Mouse (Mus musculus) neural tube, embryonic 15.5 days (tissue): ENCODE measurements around the gene Grik4. TPM values are rescaled to one million over a fixed set of nuclear protein-coding genes. Genes with fewer than 3 reads are reported as not detected.

Experiments
- ATAC-seq: fragments of 200-750 bp; cut with Nextera tagmentation; 2 replicates; pipeline ENCODE4 v1.8.0; 2017; ENCODE audit warnings: mild to moderate bottlenecking, moderate TSS enrichment, moderate library complexity; ENCODE audit not compliant: low FRiP score
- H3K27ac ChIP-seq: fragments of 300-500 bp; sonication (generic); replicated peaks from 2 replicates; pipeline ENCODE4 v1.5.1; 2015; ENCODE audit warnings: mild to moderate bottlenecking, inconsistent platforms
- H3K27me3 ChIP-seq: fragments of 300-500 bp; sonication (generic); replicated peaks from 2 replicates; pipeline ENCODE4 v1.6.1; 2015; ENCODE audit warnings: inconsistent platforms
- H3K36me3 ChIP-seq: fragments of 300-500 bp; sonication (generic); 2 replicates; pipeline ENCODE4 v1.6.1; 2015; ENCODE audit warnings: inconsistent platforms
- H3K4me1 ChIP-seq: fragments of 300-500 bp; sonication (generic); 2 replicates; pipeline ENCODE4 v1.6.1; 2015; ENCODE audit warnings: inconsistent platforms
- H3K4me2 ChIP-seq: fragments of 300-500 bp; sonication (generic); 2 replicates; pipeline ENCODE4 v1.6.1; 2015; ENCODE audit warnings: inconsistent platforms, mild to moderate bottlenecking, moderate library complexity
- H3K4me3 ChIP-seq: fragments of 300-500 bp; sonication (generic); replicated peaks from 2 replicates; pipeline ENCODE4 v1.5.1; 2015; ENCODE audit warnings: mild to moderate bottlenecking, inconsistent platforms
- H3K9ac ChIP-seq: fragments of 300-500 bp; sonication (generic); replicated peaks from 2 replicates; pipeline ENCODE4 v1.6.1; 2015; ENCODE audit warnings: mild to moderate bottlenecking, inconsistent platforms
- H3K9me3 ChIP-seq: fragments of 300-500 bp; sonication (generic); replicated peaks from 2 replicates; pipeline ENCODE4 v1.6.1; 2016; ENCODE audit warnings: inconsistent platforms
- WGBS: fragments of 180-500 bp; shearing (Covaris S2); methylation state at CpG from one replicate; pipeline ENCODE4 v1.1.7; 2015; ENCODE audit warnings: mixed read lengths; 5-methylcytosine and 5-hydroxymethylcytosine counted together
- polyA plus RNA-seq: library from polyadenylated mRNA; unstranded; fragments of >200 nt; fragmentation: Nextera tagmentation; extraction: Ambion mirVana; gene quantifications from 2 replicates; pipeline ENCODE4 v1.2.1, GENCODE M21; 2015

The Grik4 gene
- polyA plus RNA-seq, 1 experiment from 2014 or later = 12.3 TPM

- peaks cover 17% of the 10 kb centered on the region for H3K4me1 ChIP-seq
- no peaks in the 10 kb centered on the region for H3K9me3 ChIP-seq
- 57% methylated on average over 6 of the region's 6 CpGs for WGBS
- H3K27ac ChIP-seq = no peak overlapping the region
- H3K4me3 ChIP-seq = no peak overlapping the region
- H3K9ac ChIP-seq = no peak overlapping the region
- no peak overlapping the region for H3K4me2 ChIP-seq
- H3K36me3 ChIP-seq = no peaks in the 10 kb centered on the region
- 0 out of 2 replicates have a peak, but pooled peaks cover 9% of the 10 kb centered on the region for H3K27me3 ChIP-seq
- ATAC-seq = no peak
These were observed 71.4 kb downstream of the Grik4 start for GRCm38 (mm10) chr9:42872885-42873284.

GRCm38 (mm10) chr9:42871681-42872080 lies 72.6 kb downstream of the Grik4 start:
- Histone ChIP-seq H3K36me3 (no peaks in the 10 kb centered on the region), H3K9me3 (no peaks in the 10 kb centered on the region), H3K9ac (no peak overlapping the region), H3K4me2 (no peak overlapping the region), H3K27ac (no peak overlapping the region), H3K4me1 (peaks cover 17% of the 10 kb centered on the region), H3K4me3 (no peak overlapping the region), H3K27me3 (0 out of 2 replicates have a peak, but pooled peaks cover 6% of the 10 kb centered on the region)
- no peak for ATAC-seq
- 90% methylated on average over 4 of the region's 4 CpGs for WGBS

GRCm38 (mm10) chr9:42870257-42870656 lies 74.0 kb downstream of the Grik4 start:
- 39% methylated on average over 9 of the region's 9 CpGs for WGBS
- H3K27me3 ChIP-seq = 0 out of 2 replicates have a peak, but pooled peaks cover 9% of the 10 kb centered on the region
- H3K4me1 ChIP-seq = peaks cover 27% of the 10 kb centered on the region
- H3K27ac ChIP-seq = no peak overlapping the region
- no peaks in the 10 kb centered on the region for H3K36me3 ChIP-seq
- no peak overlapping the region for H3K4me2 ChIP-seq
- ATAC-seq = no peak
- H3K4me3 ChIP-seq = no peak overlapping the region
- no peaks in the 10 kb centered on the region for H3K9me3 ChIP-seq
- no peak overlapping the region for H3K9ac ChIP-seq

- H3K36me3 ChIP-seq = no peaks in the 10 kb centered on the region
- ATAC-seq = no peak
- H3K27ac ChIP-seq = no peak overlapping the region
- H3K9me3 ChIP-seq = no peaks in the 10 kb centered on the region
- WGBS = 33% methylated on average over 10 of the region's 10 CpGs
- no peak overlapping the region for H3K4me3 ChIP-seq
- H3K4me2 ChIP-seq = no peak overlapping the region
- H3K4me1 ChIP-seq = peaks cover 33% of the 10 kb centered on the region
- H3K9ac ChIP-seq = no peak overlapping the region
- H3K27me3 ChIP-seq = 0 out of 2 replicates have a peak, but pooled peaks cover 6% of the 10 kb centered on the region
These were observed 75.8 kb downstream of the Grik4 start for GRCm38 (mm10) chr9:42868508-42868907.

- Histone ChIP-seq H3K36me3 (no peaks in the 10 kb centered on the region), H3K4me1 (peaks cover 37% of the 10 kb centered on the region), H3K27ac (no peak overlapping the region), H3K4me3 (no peak overlapping the region), H3K9ac (no peak overlapping the region), H3K4me2 (no peak overlapping the region), H3K27me3 (0 out of 2 replicates have a peak, but pooled peaks cover 6% of the 10 kb centered on the region), H3K9me3 (no peaks in the 10 kb centered on the region)
- ATAC-seq = no peak
- 94% methylated on average over 4 of the region's 4 CpGs for WGBS
These were observed 77.6 kb downstream of the Grik4 start for GRCm38 (mm10) chr9:42866650-42867049.

- 37% methylated on average over 11 of the region's 11 CpGs for WGBS
- ATAC-seq = no peak
- H3K27me3 ChIP-seq = 0 out of 2 replicates have a peak, but pooled peaks cover 6% of the 10 kb centered on the region
- no peaks in the 10 kb centered on the region for H3K9me3 ChIP-seq
- H3K4me3 ChIP-seq = no peak overlapping the region
- no peak overlapping the region for H3K27ac ChIP-seq
- peaks cover 43% of the 10 kb centered on the region for H3K4me1 ChIP-seq
- no peaks in the 10 kb centered on the region for H3K36me3 ChIP-seq
- H3K4me2 ChIP-seq = no peak overlapping the region
- no peak overlapping the region for H3K9ac ChIP-seq
These were observed 79.1 kb downstream of the Grik4 start for GRCm38 (mm10) chr9:42865036-42865829.

GRCm38 (mm10) chr9:42863360-42863759 lies 80.9 kb downstream of the Grik4 start:
- H3K4me1 ChIP-seq = peaks cover 34% of the 10 kb centered on the region
- H3K9ac ChIP-seq = no peak overlapping the region
- H3K27me3 ChIP-seq = 0 out of 2 replicates have a peak, but pooled peaks cover 6% of the 10 kb centered on the region
- H3K4me2 ChIP-seq = no peak overlapping the region
- H3K4me3 ChIP-seq = no peak overlapping the region
- no peaks in the 10 kb centered on the region for H3K9me3 ChIP-seq
- H3K36me3 ChIP-seq = no peaks in the 10 kb centered on the region
- no peak overlapping the region for H3K27ac ChIP-seq
- WGBS = 45% methylated on average over 5 of the region's 5 CpGs
- ATAC-seq = no peak

GRCm38 (mm10) chr9:42861711-42862110 lies 82.6 kb downstream of the Grik4 start:
- H3K4me2 ChIP-seq = no peak overlapping the region
- no peaks in the 10 kb centered on the region for H3K36me3 ChIP-seq
- 75% methylated on average over 6 of the region's 6 CpGs for WGBS
- H3K4me3 ChIP-seq = no peak overlapping the region
- no peak for ATAC-seq
- no peak overlapping the region for H3K9ac ChIP-seq
- peaks cover 10% of the 10 kb centered on the region; the same call in 1 of the 2 replicates for H3K27me3 ChIP-seq
- no peaks in the 10 kb centered on the region for H3K9me3 ChIP-seq
- peaks cover 32% of the 10 kb centered on the region for H3K4me1 ChIP-seq
- no peak overlapping the region for H3K27ac ChIP-seq

- 56% methylated on average over 11 of the region's 11 CpGs for WGBS
- ATAC-seq = no peak
- H3K27ac ChIP-seq = no peak overlapping the region
These were observed 83.1 kb downstream of the Grik4 start for GRCm38 (mm10) chr9:42861238-42861637.

GRCm38 (mm10) chr9:42859959-42860794 lies 84.1 kb downstream of the Grik4 start:
- ATAC-seq = no peak

More at GRCm38 (mm10) chr9:42861238-42861637, 83.1 kb downstream of the Grik4 start:
- H3K4me3 ChIP-seq = no peak overlapping the region
- peaks cover 8% of the 10 kb centered on the region; the same call in 1 of the 2 replicates for H3K27me3 ChIP-seq
- H3K4me2 ChIP-seq = no peak overlapping the region
- H3K9me3 ChIP-seq = no peaks in the 10 kb centered on the region
- H3K4me1 ChIP-seq = peaks cover 32% of the 10 kb centered on the region
- H3K36me3 ChIP-seq = no peaks in the 10 kb centered on the region
- no peak overlapping the region for H3K9ac ChIP-seq

GRCm38 (mm10) chr9:42858998-42859690 lies 85.1 kb downstream of the Grik4 start:
- no peaks in the 10 kb centered on the region for H3K9me3 ChIP-seq
- no peak overlapping the region for H3K27ac ChIP-seq
- H3K36me3 ChIP-seq = no peaks in the 10 kb centered on the region
- H3K27me3 ChIP-seq = peaks cover 4% of the 10 kb centered on the region; the same call in 1 of the 2 replicates
- H3K4me1 ChIP-seq = peaks cover 19% of the 10 kb centered on the region
- 66% methylated on average over 4 of the region's 4 CpGs for WGBS
- H3K9ac ChIP-seq = no peak overlapping the region
- H3K4me2 ChIP-seq = no peak overlapping the region
- no peak for ATAC-seq
- H3K4me3 ChIP-seq = no peak overlapping the region

More at GRCm38 (mm10) chr9:42859959-42860794, 84.1 kb downstream of the Grik4 start:
- no peak overlapping the region for H3K9ac ChIP-seq
- H3K4me3 ChIP-seq = no peak overlapping the region
- WGBS = 80% methylated on average over 10 of the region's 10 CpGs
- H3K4me2 ChIP-seq = no peak overlapping the region
- peaks cover 22% of the 10 kb centered on the region for H3K4me1 ChIP-seq
- H3K27ac ChIP-seq = no peak overlapping the region
- H3K36me3 ChIP-seq = no peaks in the 10 kb centered on the region
- no peaks in the 10 kb centered on the region for H3K9me3 ChIP-seq
- H3K27me3 ChIP-seq = peaks cover 8% of the 10 kb centered on the region; the same call in 1 of the 2 replicates
